ENCODE assay signal across 8 mouse cellular contexts in genomic region chr8:83874881-83875655, GRCm38 (mm10). TPM values are rescaled to one million over a fixed set of nuclear protein-coding genes. Genes with fewer than 3 reads are reported as not detected.
A peak's percentile ranks its signal among the peaks of the same experiment; 100 is the strongest.
DNase-seq lines count a peak whose midpoint lies in the region; ATAC-seq and TF ChIP-seq lines count a peak whose summit lies in the region.

No protein-coding gene starts in this region.

- peak; percentile 97 for DNase-seq in heart, adult 11 months
- no peak for DNase-seq in heart, adult 8-10 months (ENCODE audit: low spot score)
- no peak for DNase-seq in liver, embryonic 14.5 days (ENCODE audit: low read depth in 3 of 3, low spot score in 3 of 3)
- no peak for DNase-seq in thymus, postnatal 10 days (ENCODE audit: low spot score in 2 of 2)

- H3K4me3 ChIP-seq in kidney, embryonic 15.5 days (replicated peaks): peak overlapping the region; percentile 71
- peak overlapping the region; percentile 47 to 48 for H3K4me3 ChIP-seq in liver, embryonic 14.5 days (ENCODE audit: insufficient read depth in 1 of 2, low read depth in 2 of 2, low read length in 2 of 2)
- peak overlapping the region; percentile 63 for H3K4me3 ChIP-seq in neural tube, embryonic 13.5 days

- H3K9me3 ChIP-seq in kidney, embryonic 15.5 days (replicated peaks): no peaks in the 10 kb centered on the region
- no peaks in the 10 kb centered on the region for H3K9me3 ChIP-seq in liver, embryonic 14.5 days (ENCODE audit: control insufficient read depth, low read length)
- H3K9me3 ChIP-seq in neural tube, embryonic 13.5 days: 0 out of 2 replicates have a peak, but pooled peaks cover 3% of the 10 kb centered on the region

- peak; percentile 28; the same call in 1 of the 2 replicates for ATAC-seq in common myeloid progenitor, adult 5-6 weeks (replicated peaks; ENCODE audit: low read depth, poor library complexity, severe bottlenecking)
- peak; percentile 22 for ATAC-seq in granulocyte monocyte progenitor cell, adult 5-6 weeks (replicated peaks; ENCODE audit: poor library complexity, severe bottlenecking)
- ATAC-seq in kidney, embryonic 15.5 days (replicated peaks; ENCODE audit: low FRiP score): peak; percentile 88
- ATAC-seq in liver, embryonic 14.5 days (ENCODE audit: insufficient read depth): no peak
- peak; percentile 92 for ATAC-seq in neural tube, embryonic 13.5 days (ENCODE audit: low read depth)

- no peaks in the 10 kb centered on the region for H3K36me3 ChIP-seq in kidney, embryonic 15.5 days
- no peaks in the 10 kb centered on the region for H3K36me3 ChIP-seq in liver, embryonic 14.5 days (replicated peaks; ENCODE audit: control insufficient read depth, insufficient read depth, low read depth)
- H3K36me3 ChIP-seq in neural tube, embryonic 13.5 days: no peaks in the 10 kb centered on the region

- no peak for TF ChIP-seq CTCF in liver, embryonic 14.5 days (IDR thresholded peaks at IDR 0.05; ENCODE audit: low read depth)

- peaks cover 25% of the 10 kb centered on the region for H3K4me1 ChIP-seq in kidney, embryonic 15.5 days
- no peaks in the 10 kb centered on the region for H3K4me1 ChIP-seq in liver, embryonic 14.5 days (replicated peaks; ENCODE audit: control insufficient read depth in 2 of 2, insufficient read depth in 2 of 2, low read length in 1 of 2)
- peaks cover 28% of the 10 kb centered on the region for H3K4me1 ChIP-seq in neural tube, embryonic 13.5 days (replicated peaks)

- H3K27me3 ChIP-seq in kidney, embryonic 15.5 days: peaks cover 22% of the 10 kb centered on the region
- H3K27me3 ChIP-seq in liver, embryonic 14.5 days (ENCODE audit: control insufficient read depth, insufficient read depth, low read length): peaks cover 43% of the 10 kb centered on the region
- peaks cover 36% of the 10 kb centered on the region for H3K27me3 ChIP-seq in neural tube, embryonic 13.5 days

- WGBS in kidney, embryonic 15.5 days: under 1% methylated on average over 64 of the region's 66 CpGs
- WGBS in liver, embryonic 14.5 days (ENCODE audit: insufficient replicate concordance): under 1% methylated on average over 62 of the region's 66 CpGs
- 0% methylated on average over 60 of the region's 66 CpGs for WGBS in neural tube, embryonic 13.5 days

- H3K27ac ChIP-seq in kidney, embryonic 15.5 days: peak overlapping the region; percentile 70
- H3K27ac ChIP-seq in liver, embryonic 14.5 days: no peak overlapping the region
- peak overlapping the region; percentile 90 for H3K27ac ChIP-seq in neural tube, embryonic 13.5 days (replicated peaks)

- no peak for TF ChIP-seq EP300 in liver, embryonic 14.5 days (IDR thresholded peaks at IDR 0.05; ENCODE audit: low read depth)

- H3K4me2 ChIP-seq in kidney, embryonic 15.5 days: peak overlapping the region; percentile 99
- peak overlapping the region; percentile 62 for H3K4me2 ChIP-seq in liver, embryonic 14.5 days (ENCODE audit: low read depth)
- H3K4me2 ChIP-seq in neural tube, embryonic 13.5 days: peak overlapping the region; percentile 91

- H3K9ac ChIP-seq in kidney, embryonic 15.5 days: peak overlapping the region; percentile 70
- no peak overlapping the region for H3K9ac ChIP-seq in liver, embryonic 14.5 days (replicated peaks)
- peak overlapping the region; percentile 82 for H3K9ac ChIP-seq in neural tube, embryonic 13.5 days

RNA-seq across cellular contexts. Expression of gene Adgrl1, which starts 24.8 kb away (rescaled TPM):
- 10 to 100 TPM; 10.8 to 17.6 (median 14.2) TPM for total RNA-seq in heart, adult 8-10 months (2022)
- total RNA-seq in common myeloid progenitor, adult 5-6 weeks (2017): 4.0 and 6.1 TPM in 2 replicates
- total RNA-seq in granulocyte monocyte progenitor cell, adult 5-6 weeks (2014; fragmentation: Nextera tagmentation): 1.4 and 2.4 TPM in 2 replicates
- total RNA-seq in granulocyte monocyte progenitor cell, adult 5-6 weeks (2017): 2.4 and 3.6 TPM in 2 replicates
- polyA plus RNA-seq in kidney, embryonic 15.5 days (2015; fragmentation: Nextera tagmentation; extraction: Ambion mirVana): 17.8 and 18.8 TPM in 2 replicates
- 4.5 and 6.1 TPM in 2 replicates for polyA plus RNA-seq in liver, embryonic 14.5 days (2012; rRNA removed)
- polyA plus RNA-seq in liver, embryonic 14.5 days (2014; fragmentation: Nextera tagmentation; extraction: Ambion mirVana): 1.2 and 1.7 TPM in 2 replicates
- 40.0 and 40.1 TPM in 2 replicates for polyA plus RNA-seq in neural tube, embryonic 13.5 days (2015; fragmentation: Nextera tagmentation; extraction: Ambion mirVana)
